Mouse (Mus musculus) hindlimb bud, embryonic 11.5 days (tissue): ENCODE measurements around the gene Gm17606.
"Not testable (repeated sequence)": the region's sequence is repeated elsewhere in the genome, so short reads cannot be mapped to it uniquely, and the experiment has no call there.

ENCODE experiments used
- DNase-seq: peaks from one replicate; pipeline ENCODE4 v3.0.0-alpha.2; 2012; ENCODE audit warnings: low read depth, low spot score; ENCODE audit errors: extremely low spot score

The Gm17606 gene

DNA sequence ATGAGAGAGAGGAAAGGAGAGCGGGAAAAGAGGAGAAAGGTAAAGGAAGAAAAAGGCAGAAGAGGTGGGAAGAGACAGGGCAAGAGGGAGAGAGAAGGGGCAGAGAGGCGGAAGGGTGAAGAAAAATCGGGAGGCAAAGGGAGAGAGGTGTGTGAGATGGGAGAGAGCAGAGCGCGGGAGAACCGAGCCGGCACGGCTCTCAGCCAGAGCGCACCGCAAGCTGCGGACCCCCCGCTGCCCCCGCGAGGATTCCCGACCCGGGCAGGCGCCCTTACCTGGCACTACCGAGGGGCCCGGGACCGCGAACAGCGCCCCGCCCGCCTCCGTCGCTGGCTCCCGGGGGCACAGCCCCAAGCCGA, at the start of gene Gm17606:
Gm17606 (plus strand) TSS at position 7 of the 359 bp plus-strand sequence.
- DNase-seq: no peak

GRCm38 (mm10) chr14:54591056-54591455, 49.7 kb upstream of the Gm17606 start:
- DNase-seq: no peak

GRCm38 (mm10) chr14:54592319-54592934, 48.3 kb upstream of the Gm17606 start:
- DNase-seq: no peak

DNA sequence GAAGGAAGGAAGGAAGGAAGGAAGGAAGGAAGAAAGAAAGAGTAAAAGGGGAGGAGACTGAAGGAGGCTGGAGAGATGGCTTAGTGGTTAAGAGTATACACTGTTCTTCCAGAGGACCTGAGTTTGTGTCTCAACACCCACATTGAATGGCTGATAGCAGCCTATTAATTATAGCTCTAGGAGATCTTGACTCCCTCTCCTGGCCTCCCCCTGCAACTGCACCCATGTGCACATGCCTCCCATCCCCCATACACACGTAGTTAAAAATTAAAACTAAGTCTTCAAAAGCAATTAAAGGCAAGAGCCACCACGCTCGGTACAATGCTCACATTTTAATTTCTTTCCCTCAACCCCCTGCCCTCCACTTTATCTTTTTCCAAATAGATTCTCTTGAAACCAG, 46.7 kb upstream of the Gm17606 start:
- no peak for DNase-seq

- DNase-seq: no peak
Measured at GRCm38 (mm10) chr14:54594631-54595414, 45.9 kb upstream of the Gm17606 start.

DNA sequence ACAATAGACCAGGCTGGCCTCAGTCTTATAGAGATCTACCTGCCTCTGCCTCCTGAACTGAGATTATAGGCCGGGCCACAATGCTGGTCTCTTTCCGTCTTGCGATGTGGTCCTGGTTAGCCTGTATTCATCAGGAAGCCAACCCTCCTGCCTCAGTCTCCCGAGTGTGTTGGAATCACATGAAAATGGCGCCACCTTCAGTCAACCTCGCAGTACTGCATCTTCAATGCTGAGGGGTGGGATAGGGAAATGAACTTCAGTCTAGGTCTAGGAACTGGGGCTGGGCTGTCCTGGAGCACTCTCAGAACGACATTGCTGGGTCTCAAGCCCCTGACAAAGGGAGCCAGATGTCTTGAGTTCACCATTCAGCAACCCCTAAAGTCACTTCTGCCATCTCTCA, 43.7 kb upstream of the Gm17606 start:
- no peak for DNase-seq

GRCm38 (mm10) chr14:54601601-54602000, 39.2 kb upstream of the Gm17606 start:
- DNase-seq: no peak

GRCm38 (mm10) chr14:54602613-54603012, 38.1 kb upstream of the Gm17606 start:
- no peak for DNase-seq

- DNase-seq: peak; percentile 79
Measured at GRCm38 (mm10) chr14:54603038-54603654, 37.6 kb upstream of the Gm17606 start.

DNA sequence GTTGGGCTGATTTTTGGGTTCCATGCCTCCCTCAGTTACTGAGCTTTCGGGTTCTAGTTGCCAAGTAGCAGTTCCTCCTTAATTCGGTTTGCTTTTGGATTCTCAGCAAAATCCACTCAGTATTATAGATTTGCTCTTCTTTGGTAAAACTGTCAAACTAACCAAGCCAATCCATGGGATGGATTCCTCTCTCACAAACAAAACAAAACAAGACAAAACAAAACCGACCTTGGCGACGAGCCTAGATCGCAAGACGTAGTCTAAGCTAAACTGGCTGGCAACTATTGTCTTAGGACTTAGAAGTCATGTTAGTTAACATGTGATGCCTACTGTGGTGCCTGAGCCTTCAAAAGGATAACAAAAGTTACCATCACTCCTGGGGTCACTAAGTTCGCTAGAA, 37.1 kb upstream of the Gm17606 start:
- no peak for DNase-seq

DNA sequence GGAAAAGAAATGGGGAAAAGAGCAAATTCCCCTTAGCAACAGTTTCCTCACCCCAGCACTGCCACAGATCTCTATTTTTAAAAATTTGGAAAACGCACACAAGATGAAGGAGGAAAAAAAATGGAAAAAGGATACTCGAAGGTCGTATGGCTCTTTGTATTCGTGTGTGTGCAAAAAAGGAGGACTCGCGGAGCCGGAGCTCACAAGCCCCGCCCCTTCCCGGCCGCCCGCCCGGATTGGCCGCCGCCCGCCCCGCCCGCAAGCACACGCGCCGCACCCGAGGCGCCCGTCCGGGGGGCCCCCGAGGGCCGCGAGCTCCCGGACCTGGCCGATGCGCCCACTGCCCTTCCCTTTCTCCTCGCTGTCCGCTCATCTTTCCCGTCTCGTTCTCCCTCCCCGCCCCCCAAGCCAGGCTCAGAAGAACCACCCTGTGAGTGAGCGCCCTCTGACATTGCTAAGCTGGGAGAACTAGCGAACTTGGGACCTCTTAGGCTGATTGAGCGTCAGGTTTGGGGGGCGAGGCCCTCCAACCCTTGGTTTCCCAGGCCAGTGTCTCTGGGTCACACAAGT, 34.9 kb upstream of the Gm17606 start, which contains the start of gene 4931414P19Rik:
4931414P19Rik (minus strand) TSS at position 242 of the 570 bp plus-strand sequence.
- no peak for DNase-seq

DNA sequence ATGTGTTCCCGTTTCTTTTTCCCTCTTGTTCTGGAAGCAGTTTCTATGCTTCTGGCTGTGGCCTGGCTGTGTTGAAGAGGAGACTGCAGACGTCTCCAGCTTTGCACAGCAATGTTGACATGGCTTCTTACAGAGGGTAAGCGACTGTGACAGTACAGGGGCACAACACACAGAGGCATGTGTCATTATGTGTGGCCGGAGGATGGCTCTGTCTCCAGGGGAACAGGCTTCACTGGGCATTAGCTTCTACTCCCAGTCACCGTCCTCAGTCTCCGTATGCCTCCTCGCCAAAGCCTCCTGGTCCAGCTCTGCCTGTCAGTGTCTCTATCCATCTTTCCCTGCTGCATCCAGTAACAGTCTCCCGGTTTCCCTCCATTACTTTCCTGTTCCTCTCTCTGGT, 33.5 kb upstream of the Gm17606 start:
- DNase-seq: no peak

GRCm38 (mm10) chr14:54609245-54609644, 31.5 kb upstream of the Gm17606 start:
- no peak for DNase-seq

GRCm38 (mm10) chr14:54609962-54610361, 30.8 kb upstream of the Gm17606 start:
- no peak for DNase-seq

DNA sequence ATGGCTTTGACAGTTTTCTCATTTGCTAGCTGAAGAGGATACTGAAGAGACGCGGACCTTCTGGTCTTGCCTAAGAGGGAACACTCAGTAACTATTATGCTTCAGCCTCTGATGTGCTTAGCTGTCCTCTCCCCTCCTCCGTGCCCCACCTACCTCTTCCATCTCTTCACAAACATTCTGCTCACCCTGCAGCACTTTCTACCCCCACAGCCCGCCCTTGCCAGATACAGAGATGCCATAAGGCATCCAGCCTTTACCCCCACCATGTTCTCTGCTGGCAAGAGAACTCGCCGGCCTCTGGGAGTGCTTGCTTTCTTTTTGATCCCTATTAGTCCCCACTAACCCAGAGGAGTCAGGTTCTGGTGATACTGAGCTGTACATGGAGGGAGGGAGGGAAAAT, 30.1 kb upstream of the Gm17606 start:
- no peak for DNase-seq

- DNase-seq: not testable (repeated sequence)
Measured at GRCm38 (mm10) chr14:54614130-54614529, 26.6 kb upstream of the Gm17606 start.

- DNase-seq: no peak
Measured at GRCm38 (mm10) chr14:54616226-54616825, 24.4 kb upstream of the Gm17606 start.

GRCm38 (mm10) chr14:54617152-54617896, 23.4 kb upstream of the Gm17606 start:
- DNase-seq: no peak

DNA sequence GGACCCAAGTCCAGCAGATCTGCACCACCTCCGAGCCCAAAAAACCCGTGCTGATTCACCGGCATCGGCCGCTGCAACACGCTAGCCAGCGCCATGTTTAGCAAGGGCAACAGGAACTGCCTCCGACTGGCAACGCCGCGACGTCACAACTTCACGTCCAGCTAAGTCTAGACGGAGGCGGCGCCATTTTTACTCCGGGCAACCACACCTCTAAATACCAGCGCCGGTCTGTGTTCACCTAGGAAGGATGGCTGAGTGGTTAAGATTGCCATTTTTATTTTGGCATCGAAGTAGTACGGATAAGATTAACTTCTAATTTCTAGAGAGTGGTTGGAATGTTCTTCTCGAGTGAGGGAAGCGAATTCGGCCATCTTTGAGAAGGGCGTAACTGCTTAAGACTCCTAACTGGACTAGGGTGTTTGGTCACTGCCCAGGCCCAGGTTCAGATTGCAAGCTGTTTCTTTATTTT, 22.8 kb upstream of the Gm17606 start, which contains the start of gene Psmb5:
Psmb5 (minus strand) TSS at position 126 of the 469 bp plus-strand sequence.
- peak; percentile 90 for DNase-seq

GRCm38 (mm10) chr14:54621133-54621532, 19.6 kb upstream of the Gm17606 start, which contains the start of gene Psmb11:
TSS of gene Psmb11 (plus strand) at chr14:54621433.
- DNase-seq: no peak
